Mouse (Mus musculus) megakaryocyte, embryonic 14.5 days (primary cell): ENCODE measurements at regions not wholly inside any gene's neighbourhood (a gene's known extent, or its start where the extent isn't known, plus 50 kb on each side); places are given as distances from the start of the nearest gene placed in this dataset.

Experiments used
- FLI1 ChIP-seq: IDR thresholded peaks from 2 replicates; pipeline ENCODE4 v1.6.1; 2012; ENCODE audit warnings: low read length, inconsistent platforms, mixed read lengths
- GATA1 ChIP-seq: IDR thresholded peaks from 3 replicates; pipeline ENCODE4 v1.6.1; 2012; ENCODE audit warnings: mixed read lengths, low read length, inconsistent platforms, borderline replicate concordance

GRCm38 (mm10) chr10:11799510-11799909 is 456.3 kb downstream of the Epm2a start:
- TF ChIP-seq GATA1 (no peak), FLI1 (no peak)
